Mouse (Mus musculus) midbrain, embryonic 11.5 days (tissue): ENCODE measurements around the gene Gm20390. TPM values are rescaled to one million over a fixed set of nuclear protein-coding genes. Genes with fewer than 3 reads are reported as not detected.

Experiments used
- ATAC-seq: fragments of 200-750 bp; cut with Nextera tagmentation; 2 replicates; pipeline ENCODE4 v1.8.0; 2017; ENCODE audit warnings: moderate TSS enrichment, moderate library complexity; ENCODE audit not compliant: low FRiP score
- DNase-seq: peaks from one replicate; pipeline ENCODE4 v3.0.0; 2015; ENCODE audit warnings: low spot score; ENCODE audit errors: missing footprints
- H3K27ac ChIP-seq: fragments of 300-500 bp; sonication (generic); 2 replicates; pipeline ENCODE4 v1.5.1; 2014; ENCODE audit warnings: low read depth, low read length
- H3K27me3 ChIP-seq: fragments of 300-500 bp; sonication (generic); 2 replicates; pipeline ENCODE4 v1.6.1; 2014; ENCODE audit warnings: mild to moderate bottlenecking, low read length, moderate library complexity, mixed read lengths; ENCODE audit not compliant: control insufficient read depth, insufficient read depth
- H3K36me3 ChIP-seq: fragments of 300-500 bp; sonication (generic); 2 replicates; pipeline ENCODE4 v1.6.1; 2014; ENCODE audit warnings: mild to moderate bottlenecking, low read length, moderate library complexity, mixed read lengths; ENCODE audit not compliant: control insufficient read depth, insufficient read depth
- H3K4me1 ChIP-seq: fragments of 300-500 bp; sonication (generic); 2 replicates; pipeline ENCODE4 v1.6.1; 2014; ENCODE audit warnings: low read length; ENCODE audit not compliant: control insufficient read depth, insufficient read depth
- H3K4me2 ChIP-seq: fragments of 300-500 bp; sonication (generic); 2 replicates; pipeline ENCODE4 v1.6.1; 2014; ENCODE audit warnings: mild to moderate bottlenecking, moderate library complexity
- H3K4me3 ChIP-seq: fragments of 300-500 bp; sonication (generic); 2 replicates; pipeline ENCODE4 v1.5.1; 2014; ENCODE audit warnings: low read depth, low read length
- H3K9ac ChIP-seq: fragments of 300-500 bp; sonication (generic); 2 replicates; pipeline ENCODE4 v1.6.1; 2014; ENCODE audit warnings: low read length
- H3K9me3 ChIP-seq: fragments of 300-500 bp; sonication (generic); 2 replicates; pipeline ENCODE4 v1.6.1; 2016; ENCODE audit warnings: low read length; ENCODE audit not compliant: control insufficient read depth
- WGBS: fragments of 180-500 bp; shearing (Covaris S2); extraction: QIAGEN DNeasy Blood & Tissue Kit; methylation state at CpG from one replicate; pipeline ENCODE4 v1.1.7; 2014; 5-methylcytosine and 5-hydroxymethylcytosine counted together
- polyA plus RNA-seq: library from polyadenylated mRNA; unstranded; fragments of >200 nt; fragmentation: Nextera tagmentation; extraction: Ambion mirVana; gene quantifications from 2 replicates; pipeline ENCODE4 v1.2.1, GENCODE M21; 2014

Gm20390 gene
- polyA plus RNA-seq, 1 experiment from 2014 or later = 375 TPM

DNA sequence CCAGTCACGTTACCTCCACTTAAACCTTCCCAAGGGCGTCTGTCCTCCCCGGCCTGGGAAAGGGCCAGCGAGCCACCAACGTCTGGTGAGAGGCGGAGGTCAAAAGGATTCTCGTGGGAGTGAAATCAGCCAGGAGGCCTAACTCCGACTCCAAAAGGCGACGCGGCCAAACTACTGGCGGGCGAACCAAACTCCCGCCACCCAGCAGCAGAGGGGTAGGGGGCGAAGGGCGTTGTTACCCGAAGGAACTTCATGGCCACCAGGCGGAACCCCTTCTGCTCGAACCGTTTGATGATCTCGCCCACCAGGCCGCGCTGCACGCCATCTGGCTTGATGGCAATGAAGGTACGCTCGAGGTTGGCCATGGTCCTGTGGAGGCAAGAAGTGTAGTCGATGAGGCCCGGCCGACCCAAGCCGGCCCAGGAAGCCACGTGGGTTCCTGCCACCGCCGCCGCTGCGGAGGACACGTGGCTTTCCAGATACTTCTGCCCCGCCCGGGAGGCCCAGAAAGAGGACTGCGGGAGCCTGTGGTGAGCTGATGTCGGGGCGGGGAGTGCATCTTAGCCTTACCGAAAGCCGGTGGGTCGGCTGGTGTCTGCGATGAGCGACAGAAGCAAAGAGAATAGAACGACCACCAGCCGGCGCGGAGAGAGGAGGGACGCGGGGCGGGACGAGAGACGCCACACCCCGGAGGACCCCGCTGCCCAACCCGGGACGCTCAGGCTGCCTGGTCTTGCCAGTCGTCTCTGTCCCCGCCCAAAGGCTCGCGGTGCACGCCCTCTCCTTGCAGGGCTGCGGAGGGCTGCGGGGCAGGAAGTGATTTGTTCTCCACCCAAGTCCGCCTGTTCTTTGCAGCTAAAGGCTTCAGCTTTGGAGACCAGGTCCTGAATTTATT lies 12.6 kb downstream of the Gm20390 start:
- peak; percentile 98 for DNase-seq
- peak overlapping the region; percentile 64 for H3K4me3 ChIP-seq
- WGBS = under 1% methylated on average over 66 of the region's 67 CpGs
- peaks cover 13% of the 10 kb centered on the region for H3K4me1 ChIP-seq
- no peaks in the 10 kb centered on the region for H3K9me3 ChIP-seq
- peak; percentile 98 for ATAC-seq
- H3K9ac ChIP-seq = peak overlapping the region; percentile 78
- no peaks in the 10 kb centered on the region for H3K27me3 ChIP-seq
- H3K27ac ChIP-seq = peak overlapping the region; percentile 87
- H3K4me2 ChIP-seq = peak overlapping the region; percentile 91
- H3K36me3 ChIP-seq = peaks cover 18% of the 10 kb centered on the region; the same call in 1 of the 2 replicates

DNA sequence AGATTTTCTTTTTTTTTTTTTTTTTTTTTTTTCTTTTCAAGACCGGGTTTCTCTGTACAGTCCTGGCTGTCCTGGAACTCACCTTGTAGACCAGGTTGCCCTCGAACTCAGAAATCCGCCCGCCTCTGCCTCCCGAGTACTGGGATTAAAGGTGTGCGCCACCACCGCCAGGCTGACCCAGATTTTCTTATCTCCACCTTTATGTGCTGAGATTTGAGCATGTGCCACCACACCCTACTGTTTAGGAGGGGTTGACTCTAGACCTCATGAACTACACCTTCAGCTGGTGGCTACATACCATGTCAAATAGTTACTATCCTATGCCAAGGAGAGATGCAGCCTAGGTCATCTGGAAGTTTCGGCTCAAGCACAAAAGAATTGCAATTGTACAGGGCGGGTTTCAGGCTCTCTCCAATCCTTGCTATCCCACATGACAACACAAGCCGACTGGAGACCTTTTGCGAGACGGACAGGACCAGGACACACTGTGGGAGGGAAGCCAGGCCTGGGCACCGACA lies 13.3 kb downstream of the Gm20390 start:
- ATAC-seq = peak; percentile 20; the same call in 1 of the 2 replicates
- H3K9me3 ChIP-seq = no peaks in the 10 kb centered on the region

DNA sequence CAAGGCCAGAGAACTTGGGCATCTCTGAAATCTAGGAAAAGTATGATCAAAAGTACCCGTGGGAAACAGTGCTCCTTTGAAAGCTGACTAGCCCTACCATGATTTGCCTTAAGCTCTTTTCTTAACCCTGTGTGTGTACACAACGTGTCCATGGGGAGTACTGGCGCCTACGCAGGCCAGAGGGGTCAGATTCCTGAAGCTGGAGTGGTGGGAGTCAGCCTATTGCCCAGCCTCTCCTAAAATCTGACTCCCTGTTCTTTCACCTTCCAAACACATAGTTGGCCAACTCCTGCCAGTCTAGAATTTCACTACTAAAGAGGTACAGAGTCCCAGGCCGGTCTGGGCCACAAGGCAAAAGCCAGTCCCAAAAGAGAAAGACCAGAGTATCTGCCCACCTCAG lies 15.7 kb downstream of the Gm20390 start:
- Histone ChIP-seq H3K4me1 (peaks cover 13% of the 10 kb centered on the region), H3K4me3 (no peak overlapping the region), H3K9ac (no peak overlapping the region), H3K27me3 (no peaks in the 10 kb centered on the region), H3K36me3 (peaks cover 11% of the 10 kb centered on the region; the same call in 1 of the 2 replicates), H3K9me3 (no peaks in the 10 kb centered on the region), H3K4me2 (no peak overlapping the region), H3K27ac (no peak overlapping the region)
- ATAC-seq (no peak), DNase-seq (no peak)
- 69% methylated on average over 5 of the region's 5 CpGs for WGBS

More for the DNA sequence above, 13.3 kb downstream of the Gm20390 start:
- 0 out of 2 replicates have a peak overlapping the region, but pooled peaks have one; percentile 87 for H3K27ac ChIP-seq
- peaks cover 20% of the 10 kb centered on the region; the same call in 1 of the 2 replicates for H3K36me3 ChIP-seq
- H3K4me3 ChIP-seq = peak overlapping the region; percentile 64
- DNase-seq = no peak
- peak overlapping the region; percentile 91 for H3K4me2 ChIP-seq
- peaks cover 13% of the 10 kb centered on the region for H3K4me1 ChIP-seq
- no peaks in the 10 kb centered on the region for H3K27me3 ChIP-seq
- peak overlapping the region; percentile 78 for H3K9ac ChIP-seq
- 43% methylated on average over 13 of the region's 13 CpGs for WGBS

DNA sequence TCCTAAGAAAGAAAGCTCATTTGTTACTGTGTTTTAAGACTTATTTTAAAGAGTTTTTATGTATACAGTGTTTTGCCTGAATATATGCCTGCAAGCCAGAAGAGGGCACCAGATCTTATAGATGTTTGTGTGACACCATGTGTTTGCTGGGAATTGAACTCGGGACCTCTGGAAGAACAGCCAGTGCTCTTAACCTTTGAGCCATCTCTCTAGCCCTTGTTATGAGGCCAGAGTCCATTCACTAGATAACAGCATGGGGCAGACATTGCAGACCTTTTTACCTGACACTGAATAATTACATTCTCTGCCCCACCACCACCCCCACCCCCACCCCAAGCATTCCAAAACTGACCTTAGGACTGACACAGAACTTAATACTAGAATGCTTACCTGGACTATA lies 18.0 kb downstream of the Gm20390 start:
- Histone ChIP-seq H3K9ac (no peak overlapping the region), H3K36me3 (peaks cover 11% of the 10 kb centered on the region; the same call in 1 of the 2 replicates), H3K4me1 (peaks cover 5% of the 10 kb centered on the region; the same call in 1 of the 2 replicates), H3K27ac (no peak overlapping the region), H3K9me3 (no peaks in the 10 kb centered on the region), H3K4me3 (no peak overlapping the region), H3K27me3 (no peaks in the 10 kb centered on the region), H3K4me2 (no peak overlapping the region)
- DNase-seq (no peak), ATAC-seq (no peak)
- WGBS = 91% methylated on average over 1 of the region's 1 CpGs

DNA sequence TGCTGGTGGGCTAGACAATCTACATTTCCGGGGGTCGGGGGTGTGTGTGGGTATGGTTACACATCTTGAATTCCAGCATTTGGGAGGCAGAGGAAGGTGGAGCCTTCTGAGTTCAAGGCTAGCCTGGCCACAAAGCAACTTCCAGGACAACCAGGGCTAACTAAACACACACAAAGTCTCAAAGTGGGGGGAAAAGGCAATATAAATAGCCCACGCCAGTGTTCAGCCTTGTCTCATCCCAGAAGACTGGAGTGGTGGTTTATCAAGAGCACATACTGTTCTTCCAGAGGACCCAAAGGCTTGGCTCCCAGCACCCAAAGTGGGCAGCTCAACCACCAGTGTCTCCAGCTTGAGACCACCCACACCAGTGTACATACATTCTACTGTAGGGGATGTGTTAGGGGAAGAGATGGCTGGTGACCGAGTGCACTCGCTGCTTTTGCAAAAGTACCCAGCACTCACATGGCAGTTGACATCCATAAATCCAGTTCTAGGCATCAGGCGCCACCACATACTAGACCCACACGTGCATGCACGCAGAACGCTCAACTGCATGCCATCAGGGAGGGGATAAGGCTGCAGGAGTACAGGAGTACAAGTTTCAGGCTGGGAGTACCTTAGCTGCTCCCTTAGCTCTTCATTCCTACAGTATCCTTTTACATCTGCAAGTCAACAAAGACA lies 19.1 kb downstream of the Gm20390 start:
- H3K9ac ChIP-seq = no peak overlapping the region
- H3K27me3 ChIP-seq = no peaks in the 10 kb centered on the region
- ATAC-seq (no peak), DNase-seq (no peak)
- no peak overlapping the region for H3K27ac ChIP-seq
- no peaks in the 10 kb centered on the region for H3K4me1 ChIP-seq
- no peaks in the 10 kb centered on the region for H3K9me3 ChIP-seq
- H3K36me3 ChIP-seq = peaks cover 11% of the 10 kb centered on the region; the same call in 1 of the 2 replicates
- no peak overlapping the region for H3K4me2 ChIP-seq
- WGBS = 94% methylated on average over 9 of the region's 9 CpGs
- no peak overlapping the region for H3K4me3 ChIP-seq

DNA sequence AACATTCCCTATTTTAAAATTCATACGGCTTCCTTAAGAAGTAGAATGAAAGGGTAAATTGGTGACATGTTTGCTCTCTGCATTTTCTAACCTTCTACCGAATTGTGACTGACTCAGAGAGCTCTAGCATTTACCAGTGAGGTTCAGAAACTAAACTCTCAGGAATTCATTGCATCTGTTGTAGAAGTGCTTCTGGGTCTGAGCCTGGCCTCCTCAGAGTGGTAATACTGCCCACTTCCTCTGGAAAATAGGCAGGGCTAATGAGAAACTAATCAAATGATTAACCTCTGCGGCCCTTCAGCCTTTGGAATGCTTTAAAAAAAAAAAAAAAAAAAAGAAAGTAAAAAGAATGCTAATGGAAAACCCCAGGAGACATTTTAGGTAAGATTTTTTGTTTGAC lies 23.1 kb downstream of the Gm20390 start:
- Histone ChIP-seq H3K27me3 (no peaks in the 10 kb centered on the region), H3K4me3 (no peak overlapping the region), H3K36me3 (peaks cover 3% of the 10 kb centered on the region; the same call in 1 of the 2 replicates), H3K4me2 (no peak overlapping the region), H3K9me3 (no peaks in the 10 kb centered on the region), H3K4me1 (no peaks in the 10 kb centered on the region), H3K27ac (no peak overlapping the region), H3K9ac (no peak overlapping the region)
- ATAC-seq (no peak), DNase-seq (no peak)
- WGBS = 75% methylated on average over 3 of the region's 3 CpGs

DNA sequence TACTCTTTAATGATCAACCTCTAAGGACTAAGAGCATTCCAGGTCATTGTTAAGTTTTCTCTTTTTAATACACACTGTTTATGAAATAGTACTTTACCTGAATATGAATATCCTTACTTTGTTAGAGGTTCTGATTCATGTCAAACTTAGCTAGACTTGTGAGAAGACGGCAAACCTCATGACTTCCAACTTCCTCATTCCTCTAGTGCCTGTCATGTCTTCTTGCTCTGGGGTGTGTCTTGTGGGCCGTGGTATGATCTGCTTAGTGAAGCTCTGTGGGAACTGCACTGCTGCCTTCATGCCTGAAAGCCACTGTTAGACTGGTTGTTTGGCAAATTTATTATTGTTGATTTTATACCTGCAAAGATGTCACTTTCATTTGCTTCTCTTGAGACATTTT lies 27.2 kb downstream of the Gm20390 start:
- H3K4me1 ChIP-seq = no peaks in the 10 kb centered on the region

DNA sequence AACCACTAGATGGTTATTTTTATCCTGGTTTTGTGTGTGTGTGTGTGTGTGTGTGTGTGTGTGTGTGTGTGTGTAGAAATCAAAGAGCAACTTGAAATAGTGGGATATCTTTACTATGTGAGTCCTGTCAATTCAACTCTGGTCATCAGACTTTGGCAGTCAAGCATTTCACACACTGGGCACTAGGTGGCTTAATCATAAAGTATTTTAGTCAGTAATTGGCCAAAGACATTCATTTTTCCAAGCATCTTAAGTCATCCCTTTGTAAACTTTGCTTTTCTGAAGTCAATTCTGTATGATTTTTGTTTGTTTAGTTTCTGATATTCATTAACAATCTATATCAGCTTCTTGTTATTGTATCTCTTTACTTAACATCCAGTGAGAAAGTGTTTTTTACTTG lies 39.0 kb downstream of the Gm20390 start:
- H3K27me3 ChIP-seq = no peaks in the 10 kb centered on the region
- H3K4me1 ChIP-seq = no peaks in the 10 kb centered on the region
- no peak for DNase-seq
- H3K4me2 ChIP-seq = no peak overlapping the region
- peaks cover 16% of the 10 kb centered on the region; the same call in 1 of the 2 replicates for H3K36me3 ChIP-seq
- H3K9ac ChIP-seq = no peak overlapping the region
- ATAC-seq = no peak
- no peak overlapping the region for H3K4me3 ChIP-seq
- H3K9me3 ChIP-seq = no peaks in the 10 kb centered on the region
- H3K27ac ChIP-seq = no peak overlapping the region

More for the DNA sequence above, 27.2 kb downstream of the Gm20390 start:
- H3K4me3 ChIP-seq = no peak overlapping the region
- DNase-seq (no peak), ATAC-seq (no peak)
- H3K36me3 ChIP-seq = peaks cover 4% of the 10 kb centered on the region; the same call in 1 of the 2 replicates
- no peak overlapping the region for H3K27ac ChIP-seq
- H3K27me3 ChIP-seq = no peaks in the 10 kb centered on the region
- 91% methylated on average over 2 of the region's 2 CpGs for WGBS
- no peak overlapping the region for H3K9ac ChIP-seq
- no peak overlapping the region for H3K4me2 ChIP-seq
- H3K9me3 ChIP-seq = no peaks in the 10 kb centered on the region
